Mouse (Mus musculus) frontal cortex, adult 2 months (tissue): ENCODE results near the gene Cox14. TPM values are rescaled to one million over a fixed set of nuclear protein-coding genes. Genes with fewer than 3 reads are reported as not detected.
A peak's percentile ranks its signal among the peaks of the same experiment; 100 is the strongest.
"Not testable (repeated sequence)": the region's sequence is repeated elsewhere in the genome, so short reads cannot be mapped to it uniquely, and the experiment has no call there.

Experiments used
- DNase-seq, 2 experiments: peaks; one replicate each; pipeline ENCODE4 v3.0.0; 2022; ENCODE audit warnings: low spot score in 1 of 2; ENCODE audit errors: extremely low spot score in 1 of 2
- polyA plus RNA-seq: library from polyadenylated mRNA; depleted of rRNA; stranded (reverse); fragments of >200 nt; gene quantifications from 2 replicates; pipeline ENCODE4 v1.2.3, GENCODE M21; 2012

Gene Cox14
- polyA plus RNA-seq, 1 experiment, result 218 TPM

- peak in 1 of 2 experiments; percentile 71 for DNase-seq
Observed at GRCm38 (mm10) chr15:99723515-99724291, 1.7 kb upstream of the Cox14 start.

- peak in 1 of 2 experiments; percentile 76 for DNase-seq
Observed at GRCm38 (mm10) chr15:99724292-99725021, 961 bp upstream of the Cox14 start.

GRCm38 (mm10) chr15:99726549-99726948 is 1.1 kb downstream of the Cox14 start:
- no peak for DNase-seq

GRCm38 (mm10) chr15:99727039-99727438 is 1.6 kb downstream of the Cox14 start:
- DNase-seq, result not testable (repeated sequence)

GRCm38 (mm10) chr15:99727525-99727924 is 2.1 kb downstream of the Cox14 start:
- no peak for DNase-seq

GRCm38 (mm10) chr15:99728211-99728610 is 2.8 kb downstream of the Cox14 start:
- DNase-seq, result no peak

- DNase-seq, result no peak
Observed at GRCm38 (mm10) chr15:99729056-99729783, 3.8 kb downstream of the Cox14 start.

- DNase-seq, result no peak
Observed at GRCm38 (mm10) chr15:99731167-99731566, 5.7 kb downstream of the Cox14 start.

- DNase-seq, result no peak
Observed at GRCm38 (mm10) chr15:99731678-99732077, 6.3 kb downstream of the Cox14 start.

GRCm38 (mm10) chr15:99733186-99733585 is 7.8 kb downstream of the Cox14 start:
- no peak for DNase-seq

GRCm38 (mm10) chr15:99735631-99736030 is 10.2 kb downstream of the Cox14 start:
- peak; percentile 100 for DNase-seq

- peak in 1 of 2 experiments; percentile 64 for DNase-seq
Observed at GRCm38 (mm10) chr15:99736675-99737074, 11.3 kb downstream of the Cox14 start.

- DNase-seq, result no peak
Observed at GRCm38 (mm10) chr15:99740229-99740628, 14.8 kb downstream of the Cox14 start.

- DNase-seq, result no peak
Observed at GRCm38 (mm10) chr15:99754204-99754603, 28.8 kb downstream of the Cox14 start.

GRCm38 (mm10) chr15:99767467-99767866 is 42.0 kb downstream of the Cox14 start:
- DNase-seq, result no peak

- no peak for DNase-seq
Observed at GRCm38 (mm10) chr15:99768761-99769160, 43.3 kb downstream of the Cox14 start.

- DNase-seq, result no peak
Observed at GRCm38 (mm10) chr15:99771004-99771500, 45.6 kb downstream of the Cox14 start.

- DNase-seq, result peak; percentile 5 to 56
Observed at GRCm38 (mm10) chr15:99771601-99772276, 46.3 kb downstream of the Cox14 start.

- peak; percentile 50 to 79 for DNase-seq
Observed at GRCm38 (mm10) chr15:99772277-99772880, 47.0 kb downstream of the Cox14 start.

- not testable (repeated sequence) for DNase-seq
Observed at GRCm38 (mm10) chr15:99772881-99772924, 47.3 kb downstream of the Cox14 start, which contains the start of gene Cers5. TSS of gene Cers5 (minus strand) at chr15:99772885.

GRCm38 (mm10) chr15:99772925-99773324 is 47.5 kb downstream of the Cox14 start:
- DNase-seq, result no peak
